Mouse (Mus musculus) c-Kit-positive CD71-negative TER-119-negative erythroid progenitor cells, embryonic 14.5 days (primary cell): ENCODE measurements at regions not wholly inside any gene's neighbourhood (a gene's known extent, or its start where the extent isn't known, plus 50 kb on each side); places are given as distances from the start of the nearest gene placed in this dataset.
A peak's percentile ranks its signal among the peaks of the same experiment; 100 is the strongest.

ENCODE experiments used
- DNase-seq: peaks from one replicate; pipeline ENCODE4 v3.0.0-alpha.2; 2013; ENCODE audit warnings: low read depth

GRCm38 (mm10) chr1:88575917-88576669 is 66.2 kb upstream of the Glrp1 start:
- no peak for DNase-seq

DNA sequence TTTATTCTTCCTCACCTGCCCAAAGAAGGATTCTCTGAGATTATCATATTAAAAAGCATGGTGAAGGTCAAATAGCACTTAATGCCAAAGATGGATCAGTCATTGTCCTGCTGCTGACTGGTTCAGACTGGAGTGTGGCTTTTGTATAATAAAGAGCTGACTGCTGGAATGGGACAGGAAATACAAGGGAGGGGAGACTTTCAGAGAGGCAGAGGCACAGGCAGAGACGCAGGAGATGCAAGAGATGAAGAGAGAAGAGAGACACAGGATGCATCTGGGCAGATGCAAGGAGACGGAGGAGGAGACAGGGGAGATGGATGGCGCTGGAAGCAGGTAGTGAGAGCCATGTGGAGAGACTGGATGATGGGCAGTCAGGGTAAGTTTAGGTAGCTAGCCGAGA is 65.4 kb upstream of the Glrp1 start:
- DNase-seq: no peak

- no peak for DNase-seq
These were observed 62.3 kb upstream of the Glrp1 start for GRCm38 (mm10) chr1:88572161-88572560.

DNA sequence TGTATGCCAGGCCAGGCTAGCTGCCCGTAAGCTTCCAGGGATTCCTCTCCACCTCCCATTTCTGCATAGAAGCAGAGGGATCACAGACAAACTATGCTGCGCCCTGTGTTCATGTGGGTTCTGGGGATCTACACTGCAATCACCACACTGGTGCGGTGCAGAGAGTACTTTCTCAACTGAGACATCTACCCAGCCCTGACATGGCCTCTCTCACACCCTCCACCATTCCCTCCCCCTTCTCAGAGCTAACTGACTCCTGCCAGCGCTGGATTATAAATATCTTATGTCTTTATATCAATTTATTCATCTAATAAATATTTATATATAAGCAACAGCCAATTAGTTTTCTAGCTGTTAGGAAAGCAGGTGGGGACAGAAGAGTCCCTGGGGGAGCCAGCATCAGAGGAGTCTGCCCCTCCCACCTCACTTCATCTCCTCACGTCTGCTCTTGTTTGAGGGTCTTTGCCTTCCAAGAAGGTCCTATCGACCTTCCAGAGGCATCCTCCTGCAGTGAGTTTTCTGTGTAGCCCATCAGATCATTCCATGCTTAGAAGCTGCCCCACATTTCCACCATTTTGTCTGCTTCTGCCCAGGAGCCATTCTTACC is 58.7 kb upstream of the Glrp1 start:
- no peak for DNase-seq

DNA sequence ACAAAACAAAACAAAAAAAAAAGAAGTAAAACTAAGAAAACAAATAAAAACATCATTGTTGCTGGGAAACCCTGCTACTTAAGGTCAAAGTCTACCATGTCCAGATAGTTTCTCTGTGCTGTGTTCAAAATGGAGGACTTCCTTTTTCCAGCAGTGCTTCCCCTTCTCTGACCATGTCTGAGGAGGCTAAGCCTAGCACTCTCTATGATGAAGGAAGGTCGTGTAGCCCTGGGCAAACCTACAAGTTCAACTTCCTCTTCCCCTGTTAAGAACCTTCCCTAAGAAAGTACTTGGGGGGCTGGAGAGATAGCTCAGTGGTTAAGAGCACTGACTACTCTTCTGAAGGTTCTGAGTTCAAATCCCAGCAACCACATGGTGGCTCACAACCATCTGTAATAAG is 57.3 kb upstream of the Glrp1 start:
- no peak for DNase-seq

- no peak for DNase-seq
These were observed 56.6 kb upstream of the Glrp1 start for GRCm38 (mm10) chr1:88566426-88566825.

- DNase-seq: no peak
These were observed 55.0 kb upstream of the Glrp1 start for GRCm38 (mm10) chr1:88564825-88565224.

DNA sequence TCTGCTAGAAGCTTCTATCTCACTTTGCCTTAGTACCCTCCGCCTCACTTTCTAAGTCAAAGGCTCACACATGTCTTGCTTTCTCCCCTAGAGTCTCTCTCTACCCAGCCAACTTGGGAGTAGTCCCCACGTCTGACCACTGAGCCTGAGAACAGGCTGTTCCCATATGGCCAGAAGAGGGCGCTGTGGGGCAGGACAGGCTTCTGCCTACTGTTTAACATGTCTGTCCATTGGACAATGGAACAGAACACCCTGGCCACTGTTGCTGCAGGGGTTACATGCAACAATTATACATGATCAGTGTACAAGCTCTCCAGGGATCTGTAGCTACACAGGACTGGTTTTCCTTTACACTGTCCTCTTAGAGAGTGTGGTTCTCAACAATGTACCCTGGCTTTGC is 52.5 kb upstream of the Glrp1 start:
- DNase-seq: peak; percentile 74

DNA sequence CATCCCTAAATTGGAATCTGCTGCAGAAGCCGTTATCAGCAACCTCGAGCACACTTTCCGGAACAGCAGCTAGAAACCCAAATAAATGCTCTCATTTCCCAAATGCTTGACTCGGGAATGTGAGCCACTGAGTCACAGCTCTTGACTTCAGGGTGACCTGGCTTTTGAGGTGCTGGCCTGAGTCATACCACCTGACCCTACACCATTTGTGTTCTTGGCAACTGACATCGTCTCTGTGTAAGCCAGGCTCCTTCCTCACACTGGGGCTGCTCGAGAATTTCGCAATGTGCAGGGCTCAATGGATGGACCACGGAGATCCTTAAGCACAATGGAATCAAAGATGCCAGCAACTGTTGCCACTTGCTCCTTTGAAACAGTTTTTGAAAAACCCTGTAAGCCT is 50.9 kb upstream of the Glrp1 start:
- no peak for DNase-seq
